Mouse (Mus musculus) cerebellum, adult 11 months (tissue): ENCODE measurements around the gene Mbnl2.
A peak's percentile ranks its signal among the peaks of the same experiment; 100 is the strongest.

Experiments
- DNase-seq: peaks from one replicate; pipeline ENCODE4 v3.0.0; 2022

Mbnl2 gene

GRCm38 (mm10) chr14:120299716-120300115 is 24.2 kb downstream of the Mbnl2 start:
- no peak for DNase-seq

GRCm38 (mm10) chr14:120300191-120300590 is 24.7 kb downstream of the Mbnl2 start:
- DNase-seq, result no peak

GRCm38 (mm10) chr14:120300814-120301213 is 25.3 kb downstream of the Mbnl2 start:
- no peak for DNase-seq

GRCm38 (mm10) chr14:120302913-120303548 is 27.6 kb downstream of the Mbnl2 start:
- DNase-seq, result peak; percentile 48

GRCm38 (mm10) chr14:120306229-120306628 is 30.8 kb downstream of the Mbnl2 start:
- DNase-seq, result no peak

GRCm38 (mm10) chr14:120307356-120307755 is 31.9 kb downstream of the Mbnl2 start:
- no peak for DNase-seq

GRCm38 (mm10) chr14:120307963-120308362 is 32.5 kb downstream of the Mbnl2 start:
- no peak for DNase-seq

GRCm38 (mm10) chr14:120309691-120310090 is 34.2 kb downstream of the Mbnl2 start:
- DNase-seq, result no peak

GRCm38 (mm10) chr14:120311330-120312097 is 36.0 kb downstream of the Mbnl2 start:
- no peak for DNase-seq

- no peak for DNase-seq
Measured at GRCm38 (mm10) chr14:120312661-120313406, 37.4 kb downstream of the Mbnl2 start.

GRCm38 (mm10) chr14:120313466-120313865 is 38.0 kb downstream of the Mbnl2 start:
- no peak for DNase-seq

GRCm38 (mm10) chr14:120315721-120316120 is 40.3 kb downstream of the Mbnl2 start:
- no peak for DNase-seq

GRCm38 (mm10) chr14:120318326-120318935 is 43.0 kb downstream of the Mbnl2 start:
- DNase-seq, result no peak

GRCm38 (mm10) chr14:120318974-120319731 is 43.7 kb downstream of the Mbnl2 start:
- DNase-seq, result no peak

- DNase-seq, result no peak
Measured at GRCm38 (mm10) chr14:120322041-120322440, 46.6 kb downstream of the Mbnl2 start.

GRCm38 (mm10) chr14:120323111-120323510 is 47.6 kb downstream of the Mbnl2 start:
- DNase-seq, result no peak

- no peak for DNase-seq
Measured at GRCm38 (mm10) chr14:120324061-120324791, 48.8 kb downstream of the Mbnl2 start.

- no peak for DNase-seq
Measured at GRCm38 (mm10) chr14:120324883-120325480, 49.5 kb downstream of the Mbnl2 start.

- no peak for DNase-seq
Measured at GRCm38 (mm10) chr14:120325673-120326072, 50.2 kb downstream of the Mbnl2 start.

GRCm38 (mm10) chr14:120330454-120330853 is 55.0 kb downstream of the Mbnl2 start:
- DNase-seq, result peak; percentile 61

GRCm38 (mm10) chr14:120330881-120331514 is 55.5 kb downstream of the Mbnl2 start:
- no peak for DNase-seq
